Mouse (Mus musculus) heart, postnatal 25 days (tissue): ENCODE data around the gene Cnppd1. TPM values are rescaled to one million over a fixed set of nuclear protein-coding genes. Genes with fewer than 3 reads are reported as not detected.

Source experiments
- DNase-seq: peaks from one replicate; pipeline ENCODE4 v3.0.0; 2022; ENCODE audit warnings: low spot score
- intact Hi-C: fragments of 180-260 bp; cut with DNase I; formaldehyde crosslinking; loops from one replicate; pipeline ENCODE4 v1.15.1; 2025
- total RNA-seq, 2 experiments: library from RNA; stranded (reverse); gene quantifications; 2 replicates each; pipeline ENCODE4 v1.2.3; 2021

Gene Cnppd1
- total RNA-seq, result 10 to 100 TPM; 21.3 to 23.7 TPM

- DNase-seq, result peak; percentile 92
- intact Hi-C loops, result loop anchor here (2.0 kb wide), 1 partner anchor 26 kb away; the partner anchor contains the start of gene Zfand2b
These were observed at the start of gene Cnppd1, which contains the start of gene Retreg2 for GRCm38 (mm10) chr1:75142301-75143261. TSS of gene Cnppd1 (minus strand) at chr1:75142711. TSS of gene Retreg2 (plus strand) at chr1:75142778.

DNA sequence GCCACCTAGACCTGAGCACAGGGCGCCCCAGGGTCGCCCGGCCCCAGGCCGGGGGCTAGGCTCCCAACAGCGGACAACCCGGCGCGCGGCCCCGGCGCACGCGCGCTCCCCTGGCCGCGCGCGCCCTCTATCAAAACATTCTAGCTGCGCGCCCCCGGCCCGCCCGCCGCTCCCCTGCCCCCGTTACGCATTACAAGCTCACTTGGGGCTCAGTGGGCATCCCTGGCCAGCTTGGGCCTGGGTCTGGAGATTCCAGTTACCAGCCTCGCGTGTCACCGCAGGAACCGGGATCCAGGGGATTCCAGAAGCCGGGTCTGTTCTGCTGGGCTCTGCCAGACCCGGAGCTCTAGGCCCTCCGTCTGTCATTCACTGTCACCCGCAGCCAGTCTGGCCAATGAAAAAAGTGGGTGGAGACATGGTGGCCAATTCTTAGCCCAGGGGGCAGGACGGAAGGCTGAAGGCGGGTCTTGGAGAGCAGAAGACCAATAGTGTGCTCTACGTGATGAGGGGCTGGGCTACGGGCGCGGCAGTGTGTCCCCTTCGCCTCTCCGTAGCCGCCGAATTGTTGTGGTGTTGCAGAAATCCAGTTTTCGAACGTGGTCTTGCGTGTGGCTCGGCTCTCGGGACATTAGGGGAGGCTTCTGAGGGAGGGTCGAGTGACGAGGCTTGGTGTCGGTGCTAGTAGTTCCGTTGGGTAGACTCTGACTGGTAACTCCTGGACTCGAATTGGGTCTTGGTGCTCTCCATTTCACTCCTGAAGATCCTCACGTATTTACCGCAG is 49.3 kb upstream of the Cnppd1 start, which contains the start of the genes Ankzf1 and Atg9a:
Gene Ankzf1, plus strand, starts transcription at position 530 of the 781 bp plus-strand sequence.
Gene Atg9a, minus strand, starts transcription at position 575 of the 781 bp plus-strand sequence.
- DNase-seq, result peak; percentile 98
- intact Hi-C loops, result loop anchor here (2.0 kb wide), 1 partner anchor 17 kb away; no protein-coding TSS in a partner anchor

- no peak for DNase-seq
- intact Hi-C loops, result no loop called here
These were observed 48.7 kb upstream of the Cnppd1 start for GRCm38 (mm10) chr1:75191258-75191621.

- DNase-seq, result no peak
- intact Hi-C loops, result no loop called here
These were observed 48.1 kb upstream of the Cnppd1 start for GRCm38 (mm10) chr1:75190577-75190976.

DNA sequence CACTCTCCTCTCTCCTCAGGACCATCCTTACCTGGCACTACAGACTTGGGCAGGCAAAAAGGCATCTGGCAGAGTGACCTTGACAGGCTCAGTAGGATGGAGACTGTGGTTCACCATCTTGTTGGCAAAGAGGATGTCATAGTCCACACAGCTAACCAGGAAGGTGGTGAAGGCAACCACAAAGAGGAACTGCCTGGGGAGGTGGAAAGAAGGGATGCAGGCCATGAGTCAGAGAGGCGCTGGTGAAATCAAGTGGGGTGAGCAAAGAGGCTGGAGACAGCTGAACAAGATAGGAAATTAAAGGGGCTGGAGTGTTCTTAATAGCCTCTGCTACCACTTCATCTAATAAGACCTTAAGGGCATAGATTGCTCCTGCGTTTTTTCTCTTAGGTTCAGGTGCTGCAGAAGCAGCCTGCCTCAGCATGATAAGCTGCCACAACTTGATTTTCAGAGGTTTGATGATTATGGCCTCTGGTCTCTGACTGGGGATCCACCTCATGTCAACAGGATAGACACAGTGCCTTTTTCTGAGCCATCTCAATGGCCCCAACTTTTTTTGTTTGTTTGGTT is 45.5 kb upstream of the Cnppd1 start:
- intact Hi-C loops, result loop anchor here (2.0 kb wide), 1 partner anchor 17 kb away; no protein-coding TSS in a partner anchor
- DNase-seq, result no peak

DNA sequence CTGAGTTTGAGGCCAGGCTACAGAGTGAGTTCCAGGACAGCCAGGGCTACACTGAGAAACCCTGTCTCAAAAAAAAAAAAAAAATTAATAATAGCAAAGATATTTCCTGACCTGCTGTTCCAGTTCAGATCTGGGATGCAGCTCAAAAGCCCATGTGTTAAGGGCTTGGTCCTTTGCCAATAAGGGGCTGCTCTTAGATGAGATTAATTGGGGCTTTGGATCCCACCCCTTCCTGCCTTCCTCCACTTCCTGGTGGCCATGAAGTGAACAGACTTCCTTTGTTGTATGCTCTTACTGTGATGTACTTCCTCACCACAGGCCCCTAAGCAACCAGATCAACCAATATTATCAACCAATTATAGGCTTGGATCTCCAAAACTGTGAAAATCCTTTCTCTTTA is 44.6 kb upstream of the Cnppd1 start:
- DNase-seq, result no peak
- intact Hi-C loops, result loop anchor here (2.0 kb wide), 1 partner anchor 16 kb away; no protein-coding TSS in a partner anchor

- intact Hi-C loops, result no loop called here
These were observed 43.0 kb upstream of the Cnppd1 start for GRCm38 (mm10) chr1:75185495-75185894.

GRCm38 (mm10) chr1:75182160-75182559 is 39.6 kb upstream of the Cnppd1 start:
- intact Hi-C loops, result no loop called here

More at GRCm38 (mm10) chr1:75185495-75185894, 43.0 kb upstream of the Cnppd1 start:
- no peak for DNase-seq

DNA sequence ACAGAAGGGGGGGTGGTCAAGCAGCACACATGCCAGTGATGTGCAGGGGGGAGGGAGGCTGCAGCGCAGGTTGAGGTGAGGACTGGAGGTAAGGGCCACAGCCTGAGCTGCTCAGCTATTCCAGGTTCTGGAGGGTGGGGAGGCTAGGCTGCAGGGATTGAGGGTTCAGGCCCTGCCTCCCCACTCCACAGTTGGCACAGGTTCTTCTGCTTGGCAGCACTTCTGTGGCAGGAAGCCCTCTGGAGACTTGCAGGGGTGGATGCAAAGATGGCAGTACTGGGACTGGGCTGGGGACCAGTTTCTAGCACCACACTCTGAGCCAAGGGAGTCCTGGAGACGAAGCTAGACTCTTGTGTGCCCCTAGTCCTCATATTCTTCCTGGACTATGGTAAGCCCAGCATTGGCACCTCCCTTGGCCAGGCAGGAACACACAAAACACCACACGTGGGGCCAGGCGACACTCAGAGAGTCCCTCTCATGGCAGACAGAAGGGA is 38.9 kb upstream of the Cnppd1 start:
- no peak for DNase-seq

More at GRCm38 (mm10) chr1:75182160-75182559, 39.6 kb upstream of the Cnppd1 start:
- no peak for DNase-seq

DNA sequence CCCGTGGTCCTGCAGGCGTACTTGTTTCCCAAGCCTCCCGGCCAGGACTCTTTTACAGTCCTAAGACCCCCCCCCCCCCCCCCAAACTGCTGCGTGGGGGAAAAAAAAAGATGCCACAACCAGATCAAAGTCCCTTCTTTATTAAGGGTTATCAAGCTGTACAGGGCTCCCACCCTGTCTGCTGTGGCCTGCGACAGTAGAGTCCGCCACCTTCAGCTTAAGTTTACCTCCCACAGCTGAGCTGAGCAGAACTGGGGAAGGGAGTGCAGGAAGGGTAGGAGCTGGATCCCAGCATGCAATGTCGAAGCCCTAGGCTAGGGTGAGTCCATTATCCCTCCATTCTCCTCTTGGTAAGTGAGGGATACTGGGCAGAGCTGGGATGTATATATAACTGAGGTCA is 38.2 kb upstream of the Cnppd1 start:
- intact Hi-C loops, result no loop called here
- DNase-seq, result no peak

More for the DNA sequence above, 38.9 kb upstream of the Cnppd1 start:
- intact Hi-C loops, result no loop called here

DNA sequence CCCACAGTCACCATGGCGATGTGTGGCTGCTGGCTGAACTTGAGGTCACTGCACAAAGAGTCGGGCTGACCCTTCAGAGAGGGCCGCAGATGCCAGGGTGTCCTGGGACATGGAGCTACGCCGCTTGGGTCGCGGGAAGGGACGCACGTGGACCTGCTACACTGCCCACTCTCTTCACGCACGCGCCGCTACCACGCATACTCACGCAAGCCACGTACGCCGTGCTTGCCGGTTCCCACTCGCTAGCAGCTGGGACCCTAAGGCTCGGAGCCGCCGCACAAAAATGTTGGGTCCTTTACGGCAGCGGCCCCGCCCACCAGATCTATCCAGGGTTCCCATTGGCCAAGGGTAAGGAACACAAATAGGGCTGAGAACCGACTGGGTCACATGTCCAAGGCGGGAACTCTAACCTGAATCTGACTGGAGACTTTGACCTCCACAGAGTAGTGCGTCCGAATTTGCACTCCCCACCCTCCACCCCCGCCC is 37.6 kb upstream of the Cnppd1 start, which contains the start of gene Abcb6:
Gene Abcb6, minus strand, starts transcription at position 288 of the 486 bp plus-strand sequence.
- peak; percentile 76 for DNase-seq
- intact Hi-C loops, result no loop called here

GRCm38 (mm10) chr1:75179334-75180104 is 37.0 kb upstream of the Cnppd1 start:
- DNase-seq, result no peak
- intact Hi-C loops, result no loop called here

DNA sequence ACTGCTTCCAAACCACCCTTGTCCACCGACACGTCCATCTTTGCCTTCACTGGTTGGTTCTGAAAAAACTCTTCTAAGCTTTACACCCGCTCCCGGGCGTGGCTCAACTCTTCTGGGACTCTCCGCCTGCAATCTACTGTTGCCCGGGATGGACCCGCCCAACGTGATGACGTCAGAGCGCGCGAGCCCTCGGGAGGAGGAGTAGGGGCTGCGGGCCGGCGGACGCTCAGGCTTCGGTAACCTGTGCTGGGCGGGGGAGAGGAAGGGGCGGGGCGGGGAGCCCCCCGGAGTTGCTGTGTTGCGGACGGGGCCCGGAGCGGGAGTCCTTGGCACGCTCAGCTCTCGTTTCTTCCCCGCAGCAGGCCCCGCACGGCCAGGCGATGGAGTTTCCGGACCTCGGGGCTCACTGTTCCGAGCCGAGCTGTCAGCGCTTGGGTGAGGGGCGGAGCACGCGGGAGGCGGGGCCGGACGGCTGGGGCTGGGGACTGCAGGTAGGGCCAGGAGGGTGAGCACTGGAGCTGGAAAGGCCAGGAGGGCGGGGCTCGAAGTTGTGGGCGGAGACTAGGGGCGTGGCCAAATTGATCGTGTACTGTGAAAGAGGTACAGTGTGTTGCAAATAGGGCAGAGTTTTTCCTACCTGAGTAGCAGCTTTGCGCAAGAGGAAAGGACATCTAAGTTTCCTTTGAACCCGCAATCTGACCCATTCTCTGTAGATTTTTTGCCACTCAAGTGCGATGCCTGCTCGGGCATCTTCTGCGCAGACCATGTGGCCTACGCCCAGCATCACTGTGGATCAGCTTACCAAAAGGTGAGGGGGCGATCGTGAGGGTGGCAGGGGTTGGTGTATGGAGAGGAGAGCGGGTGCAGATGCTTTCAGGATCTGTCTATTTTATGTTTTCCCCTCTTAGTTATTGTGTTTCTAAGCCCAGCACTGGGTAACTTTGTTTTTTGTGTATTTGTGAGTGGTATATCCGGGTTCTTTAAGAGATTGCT is 26.3 kb upstream of the Cnppd1 start, which contains the start of gene Zfand2b:
Gene Zfand2b, plus strand, starts transcription at position 175 of the 993 bp plus-strand sequence.
- peak; percentile 94 for DNase-seq
- intact Hi-C loops, result loop anchor here (2.0 kb wide), 1 partner anchor 26 kb away; the partner anchor contains the start of genes Cnppd1 and Retreg2

- intact Hi-C loops, result loop anchor here (2.0 kb wide), 1 partner anchor 25 kb away; the partner anchor contains the start of genes Cnppd1 and Retreg2
- no peak for DNase-seq
These were observed 25.6 kb upstream of the Cnppd1 start for GRCm38 (mm10) chr1:75168093-75168471.

- no peak for DNase-seq
- intact Hi-C loops, result no loop called here
These were observed 17.7 kb upstream of the Cnppd1 start for GRCm38 (mm10) chr1:75160256-75160617.

DNA sequence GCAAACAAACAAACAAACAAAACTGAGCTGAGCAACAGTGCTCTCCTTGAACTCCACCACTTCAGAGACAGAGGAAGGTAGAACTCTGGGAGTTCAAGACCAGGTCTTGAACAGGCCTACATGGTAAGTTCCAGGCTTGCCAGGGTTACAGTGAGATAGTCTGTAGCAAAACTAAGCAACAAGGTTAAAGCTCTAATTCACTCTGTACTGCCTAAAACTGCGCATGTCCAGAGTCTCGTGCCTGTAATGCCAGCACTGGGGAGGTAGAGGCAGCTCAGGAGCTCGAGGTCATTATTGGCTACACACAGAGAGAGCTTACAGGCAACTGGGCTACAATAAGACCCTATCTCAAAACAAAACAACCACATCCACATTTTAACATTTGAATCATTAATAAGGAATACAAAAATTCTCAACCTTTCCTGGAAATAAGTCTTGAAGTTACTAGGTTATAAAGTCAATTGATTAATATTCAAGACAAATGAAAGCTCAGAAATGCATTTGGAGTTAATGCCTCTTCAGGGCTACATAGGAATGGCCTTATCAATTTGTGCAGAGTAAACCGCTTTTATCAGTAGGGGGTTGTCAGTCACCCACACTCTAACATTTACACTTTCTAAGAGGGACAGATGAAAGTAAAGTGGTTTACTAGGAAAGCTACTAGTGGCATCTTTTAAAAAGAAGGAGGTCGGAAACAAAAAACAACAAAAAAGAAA is 17.2 kb upstream of the Cnppd1 start:
- DNase-seq, result no peak
- intact Hi-C loops, result no loop called here

- intact Hi-C loops, result no loop called here
- no peak for DNase-seq
These were observed 16.5 kb upstream of the Cnppd1 start for GRCm38 (mm10) chr1:75158990-75159389.
